Mouse (Mus musculus): ENCODE data around the gene Wdr11. TPM values are rescaled to one million over a fixed set of nuclear protein-coding genes. Genes with fewer than 3 reads are reported as not detected.
A peak's percentile ranks its signal among the peaks of the same experiment; 100 is the strongest.

Gene Wdr11
- polyA plus RNA-seq, 1 experiment from 2014 or later, result 41.1 TPM

DNA sequence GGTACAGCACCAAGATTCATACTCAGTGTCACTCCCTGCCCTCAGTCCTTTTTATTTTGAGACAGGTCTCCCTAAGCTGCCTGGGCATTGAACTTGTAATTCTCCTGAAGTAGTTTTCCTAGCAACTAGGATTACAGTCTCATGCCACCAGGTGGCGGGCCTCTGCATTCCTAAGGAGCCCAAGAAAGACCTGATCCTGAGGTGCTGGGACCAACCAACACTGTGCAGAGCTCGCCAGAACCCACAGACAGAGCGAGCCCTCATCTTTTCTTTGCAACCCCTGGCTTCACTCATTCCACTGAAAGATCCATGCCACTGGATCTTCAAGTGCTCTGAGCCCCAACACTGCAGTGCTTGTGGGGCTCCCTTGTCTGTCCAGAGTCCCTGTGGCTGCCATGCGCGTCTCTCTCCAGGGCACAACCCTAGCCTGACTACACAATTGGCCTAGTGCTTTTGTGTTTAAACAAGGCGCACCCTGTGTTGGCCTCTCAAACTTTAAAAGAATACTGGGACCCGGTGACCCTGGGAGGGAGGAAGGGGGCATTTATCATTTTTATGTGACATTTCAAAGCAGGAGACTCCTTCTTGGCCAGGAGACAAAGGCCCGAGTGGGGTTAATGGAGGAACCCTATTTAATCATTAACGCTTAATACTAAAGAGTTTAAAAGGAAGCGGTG lies 89.0 kb downstream of the Wdr11 start:
- DNase-seq, result peak; percentile 88
- Histone ChIP-seq H3K9me3 (ENCODE audit: low read depth, low read length) (no peaks in the 10 kb centered on the region), H3K27ac (ENCODE audit: low read depth) (peak overlapping the region; percentile 48; the same call in 1 of the 2 replicates), H3K27me3 (ENCODE audit: insufficient read depth, low read length) (no peaks in the 10 kb centered on the region), H3K9ac (no peak overlapping the region), H3K4me2 (no peak overlapping the region), H3K4me1 (ENCODE audit: insufficient read depth) (peaks cover 8% of the 10 kb centered on the region), H3K36me3 (ENCODE audit: insufficient read depth) (no peaks in the 10 kb centered on the region), H3K4me3 (ENCODE audit: low read depth, low read length) (no peak overlapping the region)
- 31% methylated on average over 10 of the region's 10 CpGs for WGBS
- peak; percentile 75 for TF ChIP-seq CTCF (IDR thresholded peaks at IDR 0.05; ENCODE audit: low read depth)
- ATAC-seq (ENCODE audit: insufficient read depth), result peak; percentile 47; the same call in 1 of the 2 replicates

DNA sequence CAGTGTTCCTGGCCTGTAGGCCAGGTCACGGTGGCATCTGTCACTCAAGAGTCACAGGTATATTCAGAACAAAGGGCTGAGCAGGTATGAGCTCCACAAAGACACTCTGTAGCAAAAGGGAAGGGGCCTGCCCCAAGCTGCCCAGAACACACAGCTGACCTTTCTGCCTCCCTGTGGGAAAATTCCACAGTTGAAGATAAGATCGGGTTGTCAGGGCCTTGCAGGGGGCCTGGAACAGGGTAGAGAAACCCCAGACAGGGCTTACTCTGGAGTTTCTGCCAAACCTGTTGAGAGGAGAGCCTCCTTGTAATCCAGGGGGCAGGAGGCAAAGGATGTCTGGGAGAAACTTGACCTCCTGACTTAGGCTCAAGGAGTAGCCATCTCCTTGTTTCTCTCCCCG lies 90.9 kb downstream of the Wdr11 start:
- Histone ChIP-seq H3K9ac (no peak overlapping the region), H3K4me1 (ENCODE audit: insufficient read depth) (peaks cover 15% of the 10 kb centered on the region), H3K9me3 (ENCODE audit: low read depth, low read length) (no peaks in the 10 kb centered on the region), H3K4me3 (ENCODE audit: low read depth, low read length) (no peak overlapping the region), H3K4me2 (no peak overlapping the region), H3K27ac (ENCODE audit: low read depth) (no peak overlapping the region), H3K27me3 (ENCODE audit: insufficient read depth, low read length) (no peaks in the 10 kb centered on the region), H3K36me3 (ENCODE audit: insufficient read depth) (no peaks in the 10 kb centered on the region)
- TF ChIP-seq CTCF (IDR thresholded peaks at IDR 0.05; ENCODE audit: low read depth), result no peak
- no peak for DNase-seq
- ATAC-seq (ENCODE audit: insufficient read depth), result no peak
- whole genome bisulfite sequencing, result 37% methylated on average over 3 of the region's 3 CpGs

DNA sequence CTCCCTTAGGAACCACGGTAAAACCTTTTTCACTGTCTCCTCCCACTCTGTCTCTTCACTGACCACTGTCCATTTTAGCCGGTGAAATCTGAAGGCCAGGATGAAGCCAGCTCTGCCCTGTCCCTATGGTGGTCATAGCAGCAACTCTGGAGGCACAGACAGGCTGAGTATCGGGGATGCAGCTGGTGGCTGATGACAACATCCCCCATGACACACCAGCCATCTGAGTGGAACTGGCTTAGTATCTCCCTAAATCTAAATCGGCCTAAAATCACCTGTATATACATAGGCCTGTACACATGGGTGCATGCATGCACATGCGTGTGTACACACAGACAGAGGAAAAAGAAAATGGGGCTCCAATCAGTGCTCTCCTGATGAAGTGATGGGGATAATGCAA lies 93.7 kb downstream of the Wdr11 start:
- Histone ChIP-seq H3K9ac (no peak overlapping the region), H3K9me3 (ENCODE audit: low read depth, low read length) (no peaks in the 10 kb centered on the region), H3K27me3 (ENCODE audit: insufficient read depth, low read length) (no peaks in the 10 kb centered on the region), H3K36me3 (ENCODE audit: insufficient read depth) (no peaks in the 10 kb centered on the region), H3K4me3 (ENCODE audit: low read depth, low read length) (no peak overlapping the region), H3K27ac (ENCODE audit: low read depth) (no peak overlapping the region), H3K4me1 (ENCODE audit: insufficient read depth) (peaks cover 14% of the 10 kb centered on the region), H3K4me2 (no peak overlapping the region)
- no peak for TF ChIP-seq CTCF (IDR thresholded peaks at IDR 0.05; ENCODE audit: low read depth)
- ATAC-seq (ENCODE audit: insufficient read depth), result no peak
- DNase-seq, result no peak
- 72% methylated on average over 5 of the region's 5 CpGs for WGBS

Measured in lung, embryonic 14.5 days (tissue).